Mouse (Mus musculus): ENCODE measurements around the gene Fbln1. TPM values are rescaled to one million over a fixed set of nuclear protein-coding genes. Genes with fewer than 3 reads are reported as not detected.
A peak's percentile ranks its signal among the peaks of the same experiment; 100 is the strongest.

Gene Fbln1
- polyA plus RNA-seq, 1 experiment from 2014 or later: 310 TPM

GRCm38 (mm10) chr15:85200446-85201289 is 5.1 kb upstream of the Fbln1 start:
- 27% methylated on average over 14 of the region's 14 CpGs for WGBS
- Histone ChIP-seq H3K36me3 (ENCODE audit: control insufficient read depth, insufficient read depth, low read length) (no peaks in the 10 kb centered on the region), H3K27ac (ENCODE audit: low read length) (peak overlapping the region; percentile 93), H3K4me1 (ENCODE audit: control insufficient read depth, insufficient read depth, low read length) (peaks cover 28% of the 10 kb centered on the region), H3K4me3 (ENCODE audit: low read depth, low read length) (no peak overlapping the region), H3K4me2 (replicated peaks; ENCODE audit: low read depth, low read length) (peak overlapping the region; percentile 16; the same call in 1 of the 2 replicates), H3K9me3 (ENCODE audit: control insufficient read depth, low read depth, low read length) (no peaks in the 10 kb centered on the region), H3K9ac (replicated peaks; ENCODE audit: low read depth, low read length) (no peak overlapping the region), H3K27me3 (ENCODE audit: control insufficient read depth, insufficient read depth, low read length) (no peaks in the 10 kb centered on the region)
- peak; percentile 64; the same call in 1 of the 2 replicates for ATAC-seq (ENCODE audit: insufficient number of reproducible peaks, insufficient read depth, low FRiP score, low read depth)

GRCm38 (mm10) chr15:85202199-85202598 is 3.5 kb upstream of the Fbln1 start:
- no peak overlapping the region for H3K9ac ChIP-seq (replicated peaks; ENCODE audit: low read depth, low read length)
- H3K4me3 ChIP-seq (ENCODE audit: low read depth, low read length): no peak overlapping the region
- no peaks in the 10 kb centered on the region for H3K9me3 ChIP-seq (ENCODE audit: control insufficient read depth, low read depth, low read length)
- ATAC-seq (ENCODE audit: insufficient number of reproducible peaks, insufficient read depth, low FRiP score, low read depth): no peak
- no peaks in the 10 kb centered on the region for H3K27me3 ChIP-seq (ENCODE audit: control insufficient read depth, insufficient read depth, low read length)
- no peak overlapping the region for H3K4me2 ChIP-seq (replicated peaks; ENCODE audit: low read depth, low read length)
- peaks cover 31% of the 10 kb centered on the region for H3K4me1 ChIP-seq (ENCODE audit: control insufficient read depth, insufficient read depth, low read length)
- H3K36me3 ChIP-seq (ENCODE audit: control insufficient read depth, insufficient read depth, low read length): no peaks in the 10 kb centered on the region
- peak overlapping the region; percentile 93; the same call in 1 of the 2 replicates for H3K27ac ChIP-seq (ENCODE audit: low read length)
- whole genome bisulfite sequencing: 70% methylated on average over 9 of the region's 9 CpGs

GRCm38 (mm10) chr15:85202787-85203186 is 3.0 kb upstream of the Fbln1 start:
- Histone ChIP-seq H3K36me3 (ENCODE audit: control insufficient read depth, insufficient read depth, low read length) (no peaks in the 10 kb centered on the region), H3K27ac (ENCODE audit: low read length) (no peak overlapping the region), H3K4me1 (ENCODE audit: control insufficient read depth, insufficient read depth, low read length) (peaks cover 36% of the 10 kb centered on the region), H3K4me3 (ENCODE audit: low read depth, low read length) (no peak overlapping the region), H3K9me3 (ENCODE audit: control insufficient read depth, low read depth, low read length) (no peaks in the 10 kb centered on the region), H3K27me3 (ENCODE audit: control insufficient read depth, insufficient read depth, low read length) (no peaks in the 10 kb centered on the region), H3K4me2 (replicated peaks; ENCODE audit: low read depth, low read length) (no peak overlapping the region), H3K9ac (replicated peaks; ENCODE audit: low read depth, low read length) (no peak overlapping the region)
- ATAC-seq (ENCODE audit: insufficient number of reproducible peaks, insufficient read depth, low FRiP score, low read depth): no peak
- WGBS: 45% methylated on average over 5 of the region's 5 CpGs

GRCm38 (mm10) chr15:85204383-85204782 is 1.4 kb upstream of the Fbln1 start:
- no peak overlapping the region for H3K4me2 ChIP-seq (replicated peaks; ENCODE audit: low read depth, low read length)
- H3K9me3 ChIP-seq (ENCODE audit: control insufficient read depth, low read depth, low read length): no peaks in the 10 kb centered on the region
- H3K9ac ChIP-seq (replicated peaks; ENCODE audit: low read depth, low read length): no peak overlapping the region
- peaks cover 49% of the 10 kb centered on the region for H3K4me1 ChIP-seq (ENCODE audit: control insufficient read depth, insufficient read depth, low read length)
- H3K4me3 ChIP-seq (ENCODE audit: low read depth, low read length): no peak overlapping the region
- H3K36me3 ChIP-seq (ENCODE audit: control insufficient read depth, insufficient read depth, low read length): no peaks in the 10 kb centered on the region; the same call in 1 of the 2 replicates
- no peaks in the 10 kb centered on the region for H3K27me3 ChIP-seq (ENCODE audit: control insufficient read depth, insufficient read depth, low read length)
- H3K27ac ChIP-seq (ENCODE audit: low read length): no peak overlapping the region
- no peak for ATAC-seq (ENCODE audit: insufficient number of reproducible peaks, insufficient read depth, low FRiP score, low read depth)
- 56% methylated on average over 8 of the region's 8 CpGs for WGBS

GRCm38 (mm10) chr15:85206703-85207075 is 940 bp downstream of the Fbln1 start:
- 6% methylated on average over 3 of the region's 3 CpGs for WGBS
- H3K4me1 ChIP-seq (ENCODE audit: control insufficient read depth, insufficient read depth, low read length): peaks cover 34% of the 10 kb centered on the region
- peak overlapping the region; percentile 73 for H3K4me3 ChIP-seq (ENCODE audit: low read depth, low read length)
- no peaks in the 10 kb centered on the region; the same call in 1 of the 2 replicates for H3K36me3 ChIP-seq (ENCODE audit: control insufficient read depth, insufficient read depth, low read length)
- no peaks in the 10 kb centered on the region for H3K9me3 ChIP-seq (ENCODE audit: control insufficient read depth, low read depth, low read length)
- peak overlapping the region; percentile 92; the same call in 1 of the 2 replicates for H3K9ac ChIP-seq (replicated peaks; ENCODE audit: low read depth, low read length)
- no peak for ATAC-seq (ENCODE audit: insufficient number of reproducible peaks, insufficient read depth, low FRiP score, low read depth)
- H3K27me3 ChIP-seq (ENCODE audit: control insufficient read depth, insufficient read depth, low read length): no peaks in the 10 kb centered on the region
- peak overlapping the region; percentile 58 for H3K4me2 ChIP-seq (replicated peaks; ENCODE audit: low read depth, low read length)
- peak overlapping the region; percentile 95 for H3K27ac ChIP-seq (ENCODE audit: low read length)

GRCm38 (mm10) chr15:85207081-85207480 is 1.3 kb downstream of the Fbln1 start:
- peaks cover 30% of the 10 kb centered on the region for H3K4me1 ChIP-seq (ENCODE audit: control insufficient read depth, insufficient read depth, low read length)
- no peaks in the 10 kb centered on the region for H3K9me3 ChIP-seq (ENCODE audit: control insufficient read depth, low read depth, low read length)
- peak overlapping the region; percentile 73 for H3K4me3 ChIP-seq (ENCODE audit: low read depth, low read length)
- peaks cover 1% of the 10 kb centered on the region; the same call in 1 of the 2 replicates for H3K36me3 ChIP-seq (ENCODE audit: control insufficient read depth, insufficient read depth, low read length)
- WGBS: 13% methylated on average over 3 of the region's 3 CpGs
- no peak for ATAC-seq (ENCODE audit: insufficient number of reproducible peaks, insufficient read depth, low FRiP score, low read depth)
- peak overlapping the region; percentile 58 for H3K4me2 ChIP-seq (replicated peaks; ENCODE audit: low read depth, low read length)
- H3K9ac ChIP-seq (replicated peaks; ENCODE audit: low read depth, low read length): peak overlapping the region; percentile 92; the same call in 1 of the 2 replicates
- H3K27ac ChIP-seq (ENCODE audit: low read length): peak overlapping the region; percentile 95
- no peaks in the 10 kb centered on the region for H3K27me3 ChIP-seq (ENCODE audit: control insufficient read depth, insufficient read depth, low read length)

GRCm38 (mm10) chr15:85207763-85208162 is 2.0 kb downstream of the Fbln1 start:
- Histone ChIP-seq H3K4me3 (ENCODE audit: low read depth, low read length) (peak overlapping the region; percentile 73), H3K9ac (replicated peaks; ENCODE audit: low read depth, low read length) (peak overlapping the region; percentile 92; the same call in 1 of the 2 replicates), H3K27ac (ENCODE audit: low read length) (peak overlapping the region; percentile 95), H3K4me2 (replicated peaks; ENCODE audit: low read depth, low read length) (peak overlapping the region; percentile 58), H3K27me3 (ENCODE audit: control insufficient read depth, insufficient read depth, low read length) (no peaks in the 10 kb centered on the region), H3K36me3 (ENCODE audit: control insufficient read depth, insufficient read depth, low read length) (peaks cover 5% of the 10 kb centered on the region; the same call in 1 of the 2 replicates), H3K4me1 (ENCODE audit: control insufficient read depth, insufficient read depth, low read length) (peaks cover 28% of the 10 kb centered on the region), H3K9me3 (ENCODE audit: control insufficient read depth, low read depth, low read length) (no peaks in the 10 kb centered on the region)
- no peak for ATAC-seq (ENCODE audit: insufficient number of reproducible peaks, insufficient read depth, low FRiP score, low read depth)
- 5% methylated on average over 2 of the region's 2 CpGs for WGBS

GRCm38 (mm10) chr15:85208332-85208731 is 2.6 kb downstream of the Fbln1 start:
- no peak for ATAC-seq (ENCODE audit: insufficient number of reproducible peaks, insufficient read depth, low FRiP score, low read depth)
- no peaks in the 10 kb centered on the region for H3K27me3 ChIP-seq (ENCODE audit: control insufficient read depth, insufficient read depth, low read length)
- WGBS: 2% methylated on average over 10 of the region's 10 CpGs
- peaks cover 24% of the 10 kb centered on the region for H3K4me1 ChIP-seq (ENCODE audit: control insufficient read depth, insufficient read depth, low read length)
- peaks cover 5% of the 10 kb centered on the region; the same call in 1 of the 2 replicates for H3K36me3 ChIP-seq (ENCODE audit: control insufficient read depth, insufficient read depth, low read length)
- H3K27ac ChIP-seq (ENCODE audit: low read length): peak overlapping the region; percentile 95
- H3K4me3 ChIP-seq (ENCODE audit: low read depth, low read length): peak overlapping the region; percentile 73
- peak overlapping the region; percentile 58 for H3K4me2 ChIP-seq (replicated peaks; ENCODE audit: low read depth, low read length)
- no peaks in the 10 kb centered on the region for H3K9me3 ChIP-seq (ENCODE audit: control insufficient read depth, low read depth, low read length)
- H3K9ac ChIP-seq (replicated peaks; ENCODE audit: low read depth, low read length): peak overlapping the region; percentile 92; the same call in 1 of the 2 replicates
